Mouse (Mus musculus): ENCODE data around the gene Cmtm4. TPM values are rescaled to one million over a fixed set of nuclear protein-coding genes. Genes with fewer than 3 reads are reported as not detected.

Cmtm4 gene
- total RNA-seq, 1 experiment: 21.3 TPM

GRCm38 (mm10) chr8:104341106-104341561 is 54.5 kb downstream of the Cmtm4 start:
- peak; percentile 69 for DNase-seq (ENCODE audit: low read depth, low spot score)
- Histone ChIP-seq H3K9me3 (ENCODE audit: control insufficient read depth, insufficient read depth, low read depth, low read length) (no peaks in the 10 kb centered on the region), H3K9ac (ENCODE audit: insufficient read depth, low read depth, low read length, poor library complexity, severe bottlenecking) (peak overlapping the region; percentile 63), H3K4me3 (ENCODE audit: insufficient read depth in 1 of 2, low read depth in 1 of 2, low read length in 2 of 2, poor library complexity in 1 of 2, severe bottlenecking in 1 of 2) (peak overlapping the region; percentile 59 to 72), H3K36me3 (ENCODE audit: control insufficient read depth, insufficient read depth, low read length, poor library complexity, severe bottlenecking) (no peaks in the 10 kb centered on the region), H3K27ac (ENCODE audit: insufficient read depth, low read depth, low read length, poor library complexity, severe bottlenecking) (no peak overlapping the region), H3K4me1 (ENCODE audit: control insufficient read depth in 2 of 2, insufficient read depth in 2 of 2, low read length in 2 of 2, poor library complexity in 1 of 2) (peaks cover 0 to 13% of the 10 kb centered on the region in 2 experiments; a peak in 2 of 4 replicates)
- in situ Hi-C loops (cut with MboI; ENCODE audit: low sequenced_read_pairs in 2 of 2, unreplicated experiment in 2 of 2): no loop called here
- TF ChIP-seq MAFK (IDR thresholded peaks at IDR 0.05; ENCODE audit: insufficient read depth, low read depth, low read length) (no peak), HCFC1 (IDR thresholded peaks at IDR 0.05; ENCODE audit: borderline replicate concordance, insufficient read depth, low read length) (no peak), ZNF384 (IDR thresholded peaks at IDR 0.05; ENCODE audit: low read depth, low read length) (no peak), CHD2 (IDR thresholded peaks at IDR 0.05; ENCODE audit: low read depth, low read length) (no peak), ZC3H11A (IDR thresholded peaks at IDR 0.05; ENCODE audit: borderline replicate concordance, low read depth, low read length) (no peak)

GRCm38 (mm10) chr8:104340233-104341105 is 55.1 kb downstream of the Cmtm4 start:
- Histone ChIP-seq H3K9me3 (ENCODE audit: control insufficient read depth, insufficient read depth, low read depth, low read length) (no peaks in the 10 kb centered on the region), H3K9ac (ENCODE audit: insufficient read depth, low read depth, low read length, poor library complexity, severe bottlenecking) (peak overlapping the region; percentile 63), H3K4me1 (ENCODE audit: control insufficient read depth in 2 of 2, insufficient read depth in 2 of 2, low read length in 2 of 2, poor library complexity in 1 of 2) (peaks cover 0 to 13% of the 10 kb centered on the region in 2 experiments; a peak in 2 of 4 replicates), H3K36me3 (ENCODE audit: control insufficient read depth, insufficient read depth, low read length, poor library complexity, severe bottlenecking) (no peaks in the 10 kb centered on the region), H3K27ac (ENCODE audit: insufficient read depth, low read depth, low read length, poor library complexity, severe bottlenecking) (no peak overlapping the region), H3K4me3 (ENCODE audit: insufficient read depth in 1 of 2, low read depth in 1 of 2, low read length in 2 of 2, poor library complexity in 1 of 2, severe bottlenecking in 1 of 2) (peak overlapping the region; percentile 59 to 72)
- TF ChIP-seq ZC3H11A (IDR thresholded peaks at IDR 0.05; ENCODE audit: borderline replicate concordance, low read depth, low read length) (0 out of 2 replicates have a peak, but pooled peaks have one; percentile 11), CHD2 (IDR thresholded peaks at IDR 0.05; ENCODE audit: low read depth, low read length) (no peak), HCFC1 (IDR thresholded peaks at IDR 0.05; ENCODE audit: borderline replicate concordance, insufficient read depth, low read length) (peak; percentile 32; the same call in 1 of the 2 replicates), ZNF384 (IDR thresholded peaks at IDR 0.05; ENCODE audit: low read depth, low read length) (no peak), MAFK (IDR thresholded peaks at IDR 0.05; ENCODE audit: insufficient read depth, low read depth, low read length) (no peak)
- DNase-seq (ENCODE audit: low read depth, low spot score): peak; percentile 53
- in situ Hi-C loops (cut with MboI; ENCODE audit: low sequenced_read_pairs in 2 of 2, unreplicated experiment in 2 of 2): no loop called here

GRCm38 (mm10) chr8:104339983-104340232 is 55.7 kb downstream of the Cmtm4 start:
- TF ChIP-seq ZNF384 (IDR thresholded peaks at IDR 0.05; ENCODE audit: low read depth, low read length): no peak
- no peak for TF ChIP-seq MAFK (IDR thresholded peaks at IDR 0.05; ENCODE audit: insufficient read depth, low read depth, low read length)
- no peak for TF ChIP-seq CHD2 (IDR thresholded peaks at IDR 0.05; ENCODE audit: low read depth, low read length)
- no peak for TF ChIP-seq ZC3H11A (IDR thresholded peaks at IDR 0.05; ENCODE audit: borderline replicate concordance, low read depth, low read length)
- TF ChIP-seq HCFC1 (IDR thresholded peaks at IDR 0.05; ENCODE audit: borderline replicate concordance, insufficient read depth, low read length): no peak
- in situ Hi-C loops (cut with MboI; ENCODE audit: low sequenced_read_pairs in 2 of 2, unreplicated experiment in 2 of 2): no loop called here
- H3K4me3 ChIP-seq (ENCODE audit: insufficient read depth in 1 of 2, low read depth in 1 of 2, low read length in 2 of 2, poor library complexity in 1 of 2, severe bottlenecking in 1 of 2): peak overlapping the region; percentile 59 to 72
- H3K27ac ChIP-seq (ENCODE audit: insufficient read depth, low read depth, low read length, poor library complexity, severe bottlenecking): no peak overlapping the region
- H3K4me1 ChIP-seq (ENCODE audit: control insufficient read depth in 2 of 2, insufficient read depth in 2 of 2, low read length in 2 of 2, poor library complexity in 1 of 2): peaks cover 0 to 13% of the 10 kb centered on the region in 2 experiments; a peak in 2 of 4 replicates
- no peaks in the 10 kb centered on the region for H3K36me3 ChIP-seq (ENCODE audit: control insufficient read depth, insufficient read depth, low read length, poor library complexity, severe bottlenecking)
- no peaks in the 10 kb centered on the region for H3K9me3 ChIP-seq (ENCODE audit: control insufficient read depth, insufficient read depth, low read depth, low read length)
- H3K9ac ChIP-seq (ENCODE audit: insufficient read depth, low read depth, low read length, poor library complexity, severe bottlenecking): no peak overlapping the region
- DNase-seq (ENCODE audit: low read depth, low spot score): no peak

- in situ Hi-C loops (cut with MboI; ENCODE audit: low sequenced_read_pairs in 2 of 2, unreplicated experiment in 2 of 2): no loop called here
- Histone ChIP-seq H3K36me3 (ENCODE audit: control insufficient read depth, insufficient read depth, low read length, poor library complexity, severe bottlenecking) (no peaks in the 10 kb centered on the region), H3K9me3 (ENCODE audit: control insufficient read depth, insufficient read depth, low read depth, low read length) (no peaks in the 10 kb centered on the region), H3K9ac (ENCODE audit: insufficient read depth, low read depth, low read length, poor library complexity, severe bottlenecking) (peak within 1 kb of the TSS; percentile 35), H3K4me3 (ENCODE audit: insufficient read depth in 1 of 2, low read depth in 1 of 2, low read length in 2 of 2, poor library complexity in 1 of 2, severe bottlenecking in 1 of 2) (peak within 1 kb of the TSS; percentile 59 to 72), H3K27ac (ENCODE audit: insufficient read depth, low read depth, low read length, poor library complexity, severe bottlenecking) (no peak within 1 kb of the TSS), H3K4me1 (ENCODE audit: control insufficient read depth in 2 of 2, insufficient read depth in 2 of 2, low read length in 2 of 2, poor library complexity in 1 of 2) (peaks cover 0 to 13% of the 10 kb centered on the region in 2 experiments; a peak in 2 of 4 replicates)
- DNase-seq (ENCODE audit: low read depth, low spot score): no peak
- TF ChIP-seq CHD2 (IDR thresholded peaks at IDR 0.05; ENCODE audit: low read depth, low read length) (no peak), ZC3H11A (IDR thresholded peaks at IDR 0.05; ENCODE audit: borderline replicate concordance, low read depth, low read length) (no peak), HCFC1 (IDR thresholded peaks at IDR 0.05; ENCODE audit: borderline replicate concordance, insufficient read depth, low read length) (no peak), ZNF384 (IDR thresholded peaks at IDR 0.05; ENCODE audit: low read depth, low read length) (no peak), MAFK (IDR thresholded peaks at IDR 0.05; ENCODE audit: insufficient read depth, low read depth, low read length) (no peak)
These were observed 56.2 kb downstream of the Cmtm4 start, which contains the start of gene Cmtm3 for GRCm38 (mm10) chr8:104339229-104339982. Cmtm3 (plus strand) TSS chr8:104339410.

Measured in ES-E14 (cell line).